Mouse (Mus musculus) kidney, postnatal 0 days (tissue): ENCODE measurements around the gene Ahcyl2. TPM values are rescaled to one million over a fixed set of nuclear protein-coding genes. Genes with fewer than 3 reads are reported as not detected.

Source experiments
- ATAC-seq: fragments of 200-750 bp; cut with Nextera tagmentation; replicated peaks from 2 replicates; pipeline ENCODE4 v1.8.0; 2017; ENCODE audit warnings: low read depth, moderate number of reproducible peaks, moderate TSS enrichment, moderate library complexity; ENCODE audit not compliant: low FRiP score
- DNase-seq: peaks from one replicate; pipeline ENCODE4 v3.0.0-alpha.2; 2016; ENCODE audit warnings: low spot score
- H3K27ac ChIP-seq: fragments of 300-500 bp; sonication (generic); 2 replicates; pipeline ENCODE4 v1.5.1; 2014; ENCODE audit warnings: mild to moderate bottlenecking
- H3K27me3 ChIP-seq: fragments of 300-500 bp; sonication (generic); 2 replicates; pipeline ENCODE4 v1.6.1; 2014; ENCODE audit warnings: low read length, mixed read lengths; ENCODE audit not compliant: insufficient read depth
- H3K36me3 ChIP-seq: fragments of 300-500 bp; sonication (generic); 2 replicates; pipeline ENCODE4 v1.6.1; 2014; ENCODE audit warnings: low read length, mixed read lengths; ENCODE audit not compliant: insufficient read depth
- H3K4me1 ChIP-seq: fragments of 300-500 bp; sonication (generic); replicated peaks from 2 replicates; pipeline ENCODE4 v1.6.1; 2014; ENCODE audit warnings: antibody characterized with exemption, low read length, mixed read lengths; ENCODE audit not compliant: insufficient read depth
- H3K4me2 ChIP-seq: fragments of 300-500 bp; sonication (generic); 2 replicates; pipeline ENCODE4 v1.6.1; 2014; ENCODE audit warnings: mild to moderate bottlenecking, low read length, moderate library complexity, mixed read lengths
- H3K4me3 ChIP-seq: fragments of 300-500 bp; sonication (generic); replicated peaks from 2 replicates; pipeline ENCODE4 v1.5.1; 2014; ENCODE audit warnings: low read depth, low read length
- H3K9ac ChIP-seq: fragments of 300-500 bp; sonication (generic); 2 replicates; pipeline ENCODE4 v1.6.1; 2014; ENCODE audit warnings: low read depth, low read length
- H3K9me3 ChIP-seq: fragments of 300-500 bp; sonication (generic); replicated peaks from 2 replicates; pipeline ENCODE4 v1.6.1; 2016; ENCODE audit warnings: low read length, inconsistent platforms, mixed read lengths
- CTCF ChIP-seq: IDR thresholded peaks from 2 replicates; pipeline ENCODE4 v1.5.1; 2016; ENCODE audit warnings: antibody characterized with exemption, low read depth, mild to moderate bottlenecking, moderate library complexity
- WGBS: fragments of 180-500 bp; shearing (Covaris S2); extraction: QIAGEN DNeasy Blood & Tissue Kit; methylation state at CpG from one replicate; pipeline ENCODE4 v1.1.7; 2014; 5-methylcytosine and 5-hydroxymethylcytosine counted together
- polyA plus RNA-seq: library from polyadenylated mRNA; unstranded; fragments of >200 nt; fragmentation: Nextera tagmentation; extraction: Ambion mirVana; gene quantifications from 2 replicates; pipeline ENCODE4 v1.2.1, GENCODE M21; 2015

Ahcyl2 gene
- polyA plus RNA-seq, 1 experiment from 2014 or later = 18.7 TPM

GRCm38 (mm10) chr6:29864926-29865325, 97.1 kb downstream of the Ahcyl2 start:
- Histone ChIP-seq H3K36me3 (no peaks in the 10 kb centered on the region), H3K9me3 (no peaks in the 10 kb centered on the region), H3K27ac (no peak overlapping the region), H3K4me2 (no peak overlapping the region), H3K27me3 (no peaks in the 10 kb centered on the region), H3K4me3 (no peak overlapping the region), H3K4me1 (no peaks in the 10 kb centered on the region), H3K9ac (no peak overlapping the region)
- TF ChIP-seq CTCF = no peak
- ATAC-seq (no peak), DNase-seq (no peak)
- WGBS = 85% methylated on average over 2 of the region's 2 CpGs

GRCm38 (mm10) chr6:29866935-29867724, 99.3 kb downstream of the Ahcyl2 start:
- 84% methylated on average over 9 of the region's 9 CpGs for WGBS
- DNase-seq (no peak), ATAC-seq (no peak)
- Histone ChIP-seq H3K36me3 (peaks cover 8% of the 10 kb centered on the region; the same call in 1 of the 2 replicates), H3K27ac (no peak overlapping the region), H3K9me3 (no peaks in the 10 kb centered on the region), H3K4me1 (no peaks in the 10 kb centered on the region), H3K4me2 (no peak overlapping the region), H3K4me3 (no peak overlapping the region), H3K27me3 (no peaks in the 10 kb centered on the region), H3K9ac (no peak overlapping the region)
- TF ChIP-seq CTCF = no peak

DNA sequence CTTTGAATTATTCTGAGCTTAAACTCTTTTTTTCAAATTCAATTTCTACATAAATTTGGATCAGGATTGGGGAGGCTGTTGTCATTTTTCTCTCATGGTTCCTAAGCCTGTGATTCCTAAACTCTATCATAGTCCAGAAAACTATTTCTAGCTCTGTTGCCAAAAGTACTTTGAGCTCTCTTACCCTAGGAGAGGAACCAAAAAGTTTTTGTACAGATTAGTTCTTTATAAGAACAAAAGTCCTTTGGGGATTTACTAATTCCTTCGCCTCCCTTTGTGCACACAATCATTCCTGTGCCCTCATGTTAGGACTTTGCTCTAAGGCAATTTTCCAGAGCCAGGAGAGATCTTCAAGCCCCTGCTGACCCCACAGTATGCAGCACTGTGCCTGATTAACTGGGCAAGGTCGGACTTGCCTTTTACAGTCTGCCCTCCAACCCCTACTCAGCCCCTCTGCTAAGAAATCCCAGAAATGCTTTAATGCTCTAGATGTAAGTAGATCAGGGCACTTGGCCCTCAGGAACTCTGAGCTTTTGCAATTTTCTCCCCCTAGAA, 100.6 kb downstream of the Ahcyl2 start:
- no peak for ATAC-seq
- Histone ChIP-seq H3K36me3 (peaks cover 8% of the 10 kb centered on the region; the same call in 1 of the 2 replicates), H3K27ac (no peak overlapping the region), H3K27me3 (no peaks in the 10 kb centered on the region), H3K4me2 (no peak overlapping the region), H3K9ac (no peak overlapping the region), H3K4me3 (no peak overlapping the region), H3K9me3 (no peaks in the 10 kb centered on the region), H3K4me1 (no peaks in the 10 kb centered on the region)
- TF ChIP-seq CTCF = no peak
- DNase-seq = no peak
- WGBS = 81% methylated on average over 2 of the region's 2 CpGs

DNA sequence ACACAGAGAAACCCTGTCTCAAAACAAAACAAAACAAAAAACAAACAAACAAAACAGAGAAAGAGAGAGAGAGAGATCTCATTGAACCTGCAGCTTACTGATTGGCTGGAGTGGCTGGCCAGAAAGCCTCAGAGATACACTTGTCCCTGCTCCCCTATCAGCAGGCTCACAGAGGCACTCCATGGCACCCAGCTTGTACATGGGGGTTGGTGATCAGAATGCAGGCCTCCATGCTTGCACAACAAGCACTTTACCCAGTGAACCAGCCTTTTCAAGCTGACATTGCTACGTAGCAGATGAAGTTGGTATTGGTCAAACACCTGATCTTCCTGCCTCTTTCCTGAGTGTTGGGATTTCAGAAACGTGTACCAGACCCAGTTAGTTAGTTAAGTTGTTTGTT, 105.8 kb downstream of the Ahcyl2 start:
- H3K36me3 ChIP-seq = peaks cover 11% of the 10 kb centered on the region
- H3K4me1 ChIP-seq = no peaks in the 10 kb centered on the region
- no peaks in the 10 kb centered on the region for H3K27me3 ChIP-seq
- DNase-seq = no peak
- no peak overlapping the region for H3K27ac ChIP-seq
- WGBS = 74% methylated on average over 2 of the region's 2 CpGs
- H3K4me2 ChIP-seq = no peak overlapping the region
- no peak for TF ChIP-seq CTCF
- no peak for ATAC-seq
- H3K4me3 ChIP-seq = no peak overlapping the region
- H3K9ac ChIP-seq = no peak overlapping the region
- H3K9me3 ChIP-seq = no peaks in the 10 kb centered on the region

GRCm38 (mm10) chr6:29875576-29875975, 107.8 kb downstream of the Ahcyl2 start:
- H3K9ac ChIP-seq = no peak overlapping the region
- H3K9me3 ChIP-seq = no peaks in the 10 kb centered on the region
- no peak for DNase-seq
- H3K27me3 ChIP-seq = no peaks in the 10 kb centered on the region
- H3K4me2 ChIP-seq = no peak overlapping the region
- no peaks in the 10 kb centered on the region for H3K4me1 ChIP-seq
- no peak for ATAC-seq
- H3K4me3 ChIP-seq = no peak overlapping the region
- 83% methylated on average over 5 of the region's 5 CpGs for WGBS
- no peak overlapping the region for H3K27ac ChIP-seq
- no peak for TF ChIP-seq CTCF
- peaks cover 12% of the 10 kb centered on the region for H3K36me3 ChIP-seq

DNA sequence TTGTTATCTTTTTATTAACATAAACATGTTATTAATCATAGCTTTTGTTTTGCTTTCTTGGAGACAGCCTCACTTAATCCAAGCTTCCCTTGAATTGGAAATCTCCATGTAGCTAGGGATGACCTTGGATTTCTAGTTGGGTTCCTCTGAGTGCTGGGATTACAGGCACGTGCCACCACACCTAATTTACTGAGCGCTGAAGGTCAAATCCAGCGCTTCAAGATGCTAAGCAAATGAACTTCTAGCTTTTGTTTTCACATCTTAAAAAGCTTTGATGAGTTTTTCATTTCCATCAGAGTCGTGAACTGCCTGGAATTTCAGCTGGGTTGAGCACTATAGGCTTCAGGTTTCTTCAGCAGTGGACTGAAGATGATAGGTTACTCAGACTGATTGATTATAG, 109.0 kb downstream of the Ahcyl2 start:
- Histone ChIP-seq H3K4me2 (no peak overlapping the region), H3K9me3 (no peaks in the 10 kb centered on the region), H3K27ac (no peak overlapping the region), H3K4me1 (no peaks in the 10 kb centered on the region), H3K36me3 (peaks cover 4% of the 10 kb centered on the region; the same call in 1 of the 2 replicates), H3K9ac (no peak overlapping the region), H3K27me3 (no peaks in the 10 kb centered on the region), H3K4me3 (no peak overlapping the region)
- 77% methylated on average over 4 of the region's 4 CpGs for WGBS
- ATAC-seq (no peak), DNase-seq (no peak)
- TF ChIP-seq CTCF = no peak

GRCm38 (mm10) chr6:29879579-29879978, 111.8 kb downstream of the Ahcyl2 start:
- no peak for TF ChIP-seq CTCF
- H3K9ac ChIP-seq = no peak overlapping the region
- no peak overlapping the region for H3K27ac ChIP-seq
- ATAC-seq (no peak), DNase-seq (no peak)
- H3K27me3 ChIP-seq = no peaks in the 10 kb centered on the region
- no peaks in the 10 kb centered on the region for H3K9me3 ChIP-seq
- no peaks in the 10 kb centered on the region for H3K4me1 ChIP-seq
- H3K4me3 ChIP-seq = no peak overlapping the region
- H3K36me3 ChIP-seq = peaks cover 4% of the 10 kb centered on the region; the same call in 1 of the 2 replicates
- no peak overlapping the region for H3K4me2 ChIP-seq
